Mouse (Mus musculus): ENCODE measurements around the gene Chka. TPM values are rescaled to one million over a fixed set of nuclear protein-coding genes. Genes with fewer than 3 reads are reported as not detected.

Gene Chka
- 10 to 100 TPM in 1 of 2 experiments, 1 to 10 TPM in 1; 3.8 to 19.2 TPM for polyA plus RNA-seq (2012; fragmentation: generic; extraction: Trizol)

GRCm38 (mm10) chr19:3851502-3851962 lies at the start of gene Chka:
Chka (plus strand) TSS chr19:3851773.

GRCm38 (mm10) chr19:3906795-3907786 lies 55.5 kb downstream of the Chka start, which contains the start of gene Tcirg1:
Tcirg1 (minus strand) TSS chr19:3907133.

GRCm38 (mm10) chr19:3912337-3913204 lies 61.0 kb downstream of the Chka start, which contains the start of gene Ndufs8:
Ndufs8 (minus strand) TSS chr19:3912774.

GRCm38 (mm10) chr19:3929211-3929941 lies 77.8 kb downstream of the Chka start, which contains the start of gene Aldh3b1:
Aldh3b1 (minus strand) TSS chr19:3929808.

GRCm38 (mm10) chr19:3935032-3935895 lies 83.7 kb downstream of the Chka start, which contains the start of gene Unc93b1:
Unc93b1 (plus strand) TSS chr19:3935186.

Other genes with a start within 250 kb of the Chka start
- 10 to 100 TPM in 1 of 2 experiments, 1 to 10 TPM in 1; 6.6 to 48.0 TPM for gene Lrp5, start 165.2 kb upstream of the Chka start, polyA plus RNA-seq (2012; fragmentation: generic; extraction: Trizol)
- gene 1810055G02Rik, start 143.5 kb upstream of the Chka start, polyA plus RNA-seq (2012; fragmentation: generic; extraction: Trizol): 10 to 100 TPM; 27.5 to 68.4 TPM
- 1 to 10 TPM in 1 of 2 experiments, under 1 TPM in 1; 0.35 to 8.2 TPM for gene Kmt5b, start 84.4 kb upstream of the Chka start, polyA plus RNA-seq (2012; fragmentation: generic; extraction: Trizol)
- 10 to 100 TPM; 46.1 to 53.3 TPM for gene Tcirg1, start 55.4 kb downstream of the Chka start, polyA plus RNA-seq (2012; fragmentation: generic; extraction: Trizol)
- gene Ndufs8, start 61.0 kb downstream of the Chka start, polyA plus RNA-seq (2012; fragmentation: generic; extraction: Trizol): 100 to 1,000 TPM; 269 to 451 TPM
- gene Aldh3b1, start 78.0 kb downstream of the Chka start, polyA plus RNA-seq (2012; fragmentation: generic; extraction: Trizol): 1 to 10 TPM; 2.7 to 8.3 TPM
- gene Unc93b1, start 83.4 kb downstream of the Chka start, polyA plus RNA-seq (2012; fragmentation: generic; extraction: Trizol): under 1 TPM; 0.01 to 0.08 TPM
- gene Aldh3b3, start 106.9 kb downstream of the Chka start, polyA plus RNA-seq (2012; fragmentation: generic; extraction: Trizol): under 1 TPM in 1 of 2 experiments, not detected in 1; 0.01 TPM
- gene Aldh3b2, start 120.6 kb downstream of the Chka start, polyA plus RNA-seq (2012; fragmentation: generic; extraction: Trizol): not detected
- 10 to 100 TPM in 1 of 2 experiments, 1 to 10 TPM in 1; 7.4 to 28.3 TPM for gene Acy3, start 134.8 kb downstream of the Chka start, polyA plus RNA-seq (2012; fragmentation: generic; extraction: Trizol)
- under 1 TPM in 1 of 2 experiments, not detected in 1; 0.05 TPM for gene Tbx10, start 141.0 kb downstream of the Chka start, polyA plus RNA-seq (2012; fragmentation: generic; extraction: Trizol)
- gene Nudt8, start 148.8 kb downstream of the Chka start, polyA plus RNA-seq (2012; fragmentation: generic; extraction: Trizol): 10 to 100 TPM; 41.3 to 59.9 TPM
- gene Gm49405, start 148.9 kb downstream of the Chka start, polyA plus RNA-seq (2012; fragmentation: generic; extraction: Trizol): 1 to 10 TPM in 1 of 2 experiments, under 1 TPM in 1; 0.19 to 1.4 TPM
- 1 to 10 TPM in 1 of 2 experiments, under 1 TPM in 1; 0.41 to 4.0 TPM for gene Doc2g, start 151.5 kb downstream of the Chka start, polyA plus RNA-seq (2012; fragmentation: generic; extraction: Trizol)
- gene Ndufv1, start 161.0 kb downstream of the Chka start, polyA plus RNA-seq (2012; fragmentation: generic; extraction: Trizol): 100 to 1,000 TPM; 253 to 401 TPM
- gene Gstp1, start 186.2 kb downstream of the Chka start, polyA plus RNA-seq (2012; fragmentation: generic; extraction: Trizol): 1,000 to 10,000 TPM in 1 of 2 experiments, 100 to 1,000 TPM in 1; 849 to 1,247 TPM
- gene Gstp2, start 194.2 kb downstream of the Chka start, polyA plus RNA-seq (2012; fragmentation: generic; extraction: Trizol): 10 to 100 TPM in 1 of 2 experiments, 1 to 10 TPM in 1; 1.8 to 13.9 TPM
- under 1 TPM; 0.15 to 0.18 TPM for gene Gstp3, start 207.8 kb downstream of the Chka start, polyA plus RNA-seq (2012; fragmentation: generic; extraction: Trizol)
- not detected for gene Cabp2, start 229.8 kb downstream of the Chka start, polyA plus RNA-seq (2012; fragmentation: generic; extraction: Trizol)
- gene Cdk2ap2, start 245.4 kb downstream of the Chka start, polyA plus RNA-seq (2012; fragmentation: generic; extraction: Trizol): 100 to 1,000 TPM in 1 of 2 experiments, 10 to 100 TPM in 1; 86.0 to 148 TPM
- 10 to 100 TPM; 48.2 to 61.6 TPM for gene Pitpnm1, start 248.2 kb downstream of the Chka start, polyA plus RNA-seq (2012; fragmentation: generic; extraction: Trizol)

Data from C3H10T1/2 (cell line).